Mouse (Mus musculus) hematopoietic stem cell, adult 5-6 weeks (primary cell): ENCODE data around the gene Tbc1d5. TPM values are rescaled to one million over a fixed set of nuclear protein-coding genes. Genes with fewer than 3 reads are reported as not detected.

ENCODE experiments used
- ATAC-seq, 2 experiments: fragments of 125-278 bp in 1 of 2; replicated peaks in 1 of 2; 2 replicates each; pipeline ENCODE4 v1.8.0; 2016 to 2017; ENCODE audit warnings: inconsistent platforms in 2 of 2, mild to moderate bottlenecking in 2 of 2, moderate number of reproducible peaks in 2 of 2, low read depth in 1 of 2, moderate TSS enrichment in 1 of 2; ENCODE audit not compliant: low FRiP score in 2 of 2, poor library complexity in 2 of 2, severe bottlenecking in 2 of 2, insufficient read depth in 1 of 2, low TSS enrichment in 1 of 2
- total RNA-seq: library from RNA; stranded (forward); fragments of 172-1452, 232-1000 nt; gene quantifications from 2 replicates; pipeline ENCODE4 v1.2.3, GENCODE M21; 2017

Gene Tbc1d5
- total RNA-seq, 1 experiment from 2014 or later, result 60.4 TPM

DNA sequence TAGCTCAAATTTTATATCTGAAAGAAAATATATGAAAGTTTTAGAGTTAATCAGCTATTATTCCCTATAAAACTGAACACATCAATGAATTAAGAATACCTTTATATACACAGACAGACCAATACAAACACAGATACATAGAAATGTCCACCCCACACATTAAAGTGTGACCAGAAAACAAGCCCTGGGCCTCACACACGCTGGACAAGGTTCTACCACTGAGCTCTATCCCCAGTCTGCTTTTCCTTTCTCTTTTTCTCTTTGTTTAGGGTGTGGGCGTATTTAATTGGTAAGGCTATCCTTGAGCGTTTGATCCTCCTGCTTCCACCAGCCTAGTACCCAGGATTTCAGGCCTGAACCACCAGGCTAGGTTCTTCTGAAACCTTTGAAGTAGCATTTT, 28.2 kb downstream of the Tbc1d5 start:
- ATAC-seq, result no peak

DNA sequence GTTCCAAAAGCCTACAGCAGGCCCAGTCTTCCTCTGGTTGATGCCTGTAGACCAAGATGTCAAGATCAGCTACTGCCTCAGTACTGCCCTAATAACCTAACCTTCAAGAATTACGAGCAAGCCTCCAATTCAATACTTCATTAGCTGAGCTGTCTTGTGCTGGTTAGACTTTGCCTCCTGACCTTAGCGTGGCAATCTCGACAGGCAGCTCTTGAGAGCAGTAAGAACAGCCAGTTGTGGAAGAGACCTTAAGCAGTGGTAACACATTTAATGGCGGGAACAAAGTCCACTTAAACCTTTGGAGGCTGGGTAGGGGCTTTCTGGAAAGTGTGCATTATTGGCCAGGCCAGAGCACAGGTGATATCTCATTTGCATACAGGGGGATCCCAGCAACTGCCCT, 34.2 kb downstream of the Tbc1d5 start:
- no peak for ATAC-seq

DNA sequence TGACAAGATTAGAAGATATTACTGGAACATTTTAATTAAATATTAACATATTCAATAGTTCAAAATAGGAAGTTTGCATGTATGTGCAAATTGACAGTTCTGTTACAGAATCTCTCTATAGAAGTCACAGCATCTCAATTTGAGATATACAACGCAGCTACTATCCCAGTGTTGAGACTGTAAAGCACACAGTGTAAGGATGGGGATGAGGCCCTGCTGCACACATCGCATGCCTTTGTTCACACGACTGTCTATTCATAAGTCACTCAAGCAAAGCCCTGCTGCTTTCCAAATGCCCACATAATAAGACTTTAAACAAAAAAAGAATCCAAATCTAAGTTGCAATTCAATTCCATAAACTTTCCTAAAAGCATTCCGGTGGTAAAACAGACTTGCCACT, 37.1 kb downstream of the Tbc1d5 start:
- no peak for ATAC-seq

DNA sequence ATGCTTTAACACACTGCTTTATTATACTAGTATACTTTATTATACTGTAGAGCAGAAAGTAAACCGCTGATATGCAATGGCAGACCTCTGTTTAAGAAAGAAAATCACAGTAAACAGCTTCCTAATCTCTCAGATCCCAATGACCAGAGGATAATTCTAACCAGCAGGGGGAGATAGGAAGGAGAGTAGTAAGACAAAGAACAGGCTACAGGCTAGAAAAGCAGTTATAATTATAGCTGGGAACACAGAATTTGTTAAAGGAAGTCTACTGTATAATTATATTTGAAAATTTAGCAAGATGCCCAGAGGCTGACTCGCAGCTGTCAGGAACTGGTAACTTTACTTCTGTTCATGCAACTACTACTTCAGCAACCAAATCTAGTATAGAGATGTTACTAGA, 68.0 kb downstream of the Tbc1d5 start:
- ATAC-seq, result no peak; a peak in 1 of 4 replicates

DNA sequence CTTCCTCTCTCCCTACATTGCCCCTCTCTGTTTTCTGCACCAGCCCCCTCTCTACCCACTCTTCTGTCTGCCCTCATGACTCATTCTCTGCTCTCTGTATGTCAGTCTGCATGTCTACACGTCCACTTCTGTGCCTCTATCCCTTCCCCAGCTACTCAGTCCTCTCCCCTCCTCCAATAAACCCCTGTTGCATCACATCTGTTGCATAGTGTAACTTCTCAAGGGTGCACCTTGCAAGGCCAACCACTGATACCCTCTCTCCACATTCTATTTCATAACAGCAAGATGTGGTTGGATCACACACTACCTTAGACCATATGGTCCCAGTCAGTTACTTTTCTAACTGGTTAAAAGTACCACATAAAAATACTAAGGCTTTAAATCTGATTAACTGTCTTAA, 74.9 kb downstream of the Tbc1d5 start:
- no peak for ATAC-seq

DNA sequence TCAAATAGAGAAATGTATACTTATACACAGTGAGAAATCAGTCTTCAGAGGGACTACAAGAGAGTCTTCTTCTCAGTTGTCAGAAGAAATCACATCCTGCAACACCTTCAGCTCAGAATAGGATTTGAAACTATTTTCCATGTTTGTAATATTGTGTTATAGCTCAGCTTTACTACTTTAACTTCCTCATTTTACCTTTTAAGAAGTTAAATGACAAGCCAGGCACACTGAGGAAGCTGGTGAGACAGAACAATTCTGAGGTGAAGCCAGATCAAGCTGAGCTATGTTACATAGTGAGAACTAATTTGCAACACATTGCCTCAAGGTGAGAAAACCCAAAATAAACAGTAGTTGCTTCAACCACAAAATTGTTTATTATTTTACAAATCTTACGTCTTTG, 135.3 kb downstream of the Tbc1d5 start:
- peak; percentile 71 to 84 for ATAC-seq

DNA sequence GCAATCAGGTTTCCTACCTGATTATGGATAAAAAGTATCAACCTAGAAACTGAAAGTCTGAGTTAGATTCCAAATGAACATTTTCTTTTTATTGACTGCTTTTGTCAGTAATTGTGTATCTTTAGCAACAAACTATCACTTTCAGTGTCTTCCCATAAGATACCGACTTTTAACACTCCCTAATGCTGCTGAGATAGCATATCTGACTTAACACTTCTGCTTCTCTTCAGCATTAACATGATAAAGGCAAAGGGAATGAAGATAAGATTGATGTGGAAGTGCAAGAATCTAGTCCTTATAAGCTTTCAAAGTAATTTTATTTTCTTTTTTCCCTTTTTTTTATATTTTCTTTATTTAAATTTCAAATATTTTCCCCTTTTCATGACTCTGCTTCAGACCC, 138.3 kb downstream of the Tbc1d5 start:
- no peak for ATAC-seq

DNA sequence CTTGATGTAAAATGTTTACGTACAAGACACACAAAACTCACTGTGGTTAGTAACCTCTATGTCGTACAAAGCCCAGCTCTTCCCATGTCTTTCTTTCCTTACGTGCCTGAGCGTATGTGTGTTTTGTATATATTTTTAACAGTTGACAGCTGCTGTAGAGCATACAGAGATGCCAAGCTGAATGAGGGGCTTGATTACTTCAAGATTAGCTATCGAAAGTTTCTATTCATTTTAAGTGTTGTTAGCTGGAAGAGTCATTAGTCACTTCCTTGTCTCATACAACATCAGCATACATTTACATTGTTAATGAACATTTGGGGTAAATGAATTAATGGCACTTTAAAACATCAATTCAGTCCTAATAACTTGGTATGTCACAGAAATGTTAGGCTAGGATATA, 155.9 kb downstream of the Tbc1d5 start:
- ATAC-seq, result no peak

DNA sequence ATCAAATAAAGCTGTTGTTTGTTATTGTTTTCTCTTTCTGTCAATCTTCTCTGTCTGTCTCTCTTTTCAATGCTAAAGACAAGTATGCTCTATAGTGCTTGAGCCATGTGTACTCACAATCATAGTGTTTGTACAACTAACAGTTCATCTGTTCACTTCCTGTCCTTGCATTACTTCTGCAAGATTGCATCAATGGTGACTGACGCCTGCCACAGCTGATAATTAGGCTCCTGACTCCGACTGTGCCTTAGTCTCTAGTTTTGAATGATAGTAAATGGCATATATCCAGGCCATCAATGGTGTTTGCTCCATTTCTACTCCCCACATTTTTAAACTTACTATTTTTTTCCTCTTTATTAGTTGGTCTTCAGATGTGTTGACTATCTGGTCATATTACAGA, 162.8 kb downstream of the Tbc1d5 start:
- no peak; a peak in 1 of 4 replicates for ATAC-seq

DNA sequence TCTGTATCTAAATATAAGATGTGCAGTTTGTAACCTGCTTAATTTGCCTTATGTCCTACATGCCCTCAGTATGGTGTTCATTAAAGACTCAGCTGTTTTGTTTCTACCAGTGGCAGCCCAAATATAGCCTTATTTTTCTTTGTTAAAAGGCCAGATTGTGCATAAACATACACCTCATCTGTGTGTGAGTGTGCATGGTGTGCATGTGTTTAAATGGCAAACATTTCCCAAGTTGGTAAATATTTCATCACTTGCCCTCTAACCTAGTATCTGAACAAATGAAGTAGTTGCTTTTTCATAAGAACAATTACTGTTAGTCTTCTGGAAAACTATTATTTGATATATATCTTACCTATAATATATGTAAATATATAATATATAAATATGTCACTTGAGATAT, 165.2 kb downstream of the Tbc1d5 start:
- no peak for ATAC-seq

DNA sequence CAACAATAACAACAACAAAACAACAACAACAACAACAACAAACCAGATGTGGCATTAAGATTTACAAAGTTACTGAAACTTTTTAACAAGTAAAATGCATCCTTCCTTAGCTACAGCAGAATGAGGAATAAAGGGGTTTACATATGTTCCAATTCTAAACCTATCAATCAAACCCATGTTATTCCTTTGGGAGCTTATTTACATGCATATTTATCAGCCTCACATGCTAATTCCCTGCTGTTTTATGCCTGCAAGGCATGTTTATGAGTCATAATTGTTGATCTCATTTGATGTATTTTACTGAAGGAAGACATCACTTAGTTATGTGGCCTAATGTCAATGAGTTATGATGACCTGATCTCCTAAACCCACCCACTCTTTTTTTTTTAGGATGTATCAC, 176.0 kb downstream of the Tbc1d5 start:
- ATAC-seq, result no peak

DNA sequence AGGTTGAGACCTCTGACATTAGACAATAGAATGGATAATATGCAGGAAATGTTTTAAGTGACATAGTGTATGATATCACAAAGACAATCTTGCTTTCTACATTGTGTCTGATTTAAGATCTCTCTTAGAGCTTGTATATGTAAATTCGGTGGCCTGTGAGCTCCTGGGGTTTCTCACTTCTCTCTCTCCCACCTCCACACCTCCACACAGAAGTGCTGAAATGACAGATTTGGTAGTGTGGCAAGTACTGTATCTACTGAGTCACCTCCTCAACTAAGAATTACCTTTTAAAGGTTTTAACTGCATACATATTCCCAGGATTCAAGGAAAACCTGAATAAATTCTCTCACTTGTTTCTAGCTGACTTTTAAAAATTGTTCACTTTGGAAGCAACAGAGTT, 180.9 kb downstream of the Tbc1d5 start:
- no peak for ATAC-seq

DNA sequence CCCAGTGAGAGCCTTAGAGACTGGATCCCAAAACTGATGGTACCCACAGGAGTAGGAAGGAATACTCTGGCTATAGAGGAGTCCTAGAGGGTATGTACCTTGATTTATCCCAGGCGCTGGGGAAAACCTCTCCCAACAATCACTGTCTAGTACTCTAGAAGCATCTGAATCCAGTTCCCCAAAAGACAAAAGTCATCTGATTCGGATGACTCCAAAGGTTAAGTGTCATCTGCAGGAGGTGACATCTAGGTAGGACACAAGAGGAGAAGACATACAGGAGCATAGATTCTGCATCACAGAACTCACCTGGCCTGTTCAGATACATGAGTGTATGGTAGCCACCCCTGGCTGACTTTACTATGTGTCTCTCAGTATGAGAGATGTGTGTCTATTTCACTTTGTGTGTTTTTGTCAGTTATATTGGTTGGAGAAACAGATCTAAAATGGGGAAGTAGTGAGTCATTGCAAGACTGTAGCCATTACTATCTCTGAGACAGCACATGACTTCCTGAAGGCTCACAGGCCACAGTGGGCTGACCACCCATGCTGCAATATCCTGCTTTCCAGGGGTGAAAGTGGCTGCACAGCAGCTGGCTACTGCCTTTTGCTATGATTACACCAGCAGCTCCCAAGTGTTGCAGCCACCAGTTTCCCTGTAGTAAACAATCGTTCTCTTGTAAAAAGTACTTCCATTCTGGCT, 185.7 kb downstream of the Tbc1d5 start:
- peak; percentile 98 to 99 for ATAC-seq

DNA sequence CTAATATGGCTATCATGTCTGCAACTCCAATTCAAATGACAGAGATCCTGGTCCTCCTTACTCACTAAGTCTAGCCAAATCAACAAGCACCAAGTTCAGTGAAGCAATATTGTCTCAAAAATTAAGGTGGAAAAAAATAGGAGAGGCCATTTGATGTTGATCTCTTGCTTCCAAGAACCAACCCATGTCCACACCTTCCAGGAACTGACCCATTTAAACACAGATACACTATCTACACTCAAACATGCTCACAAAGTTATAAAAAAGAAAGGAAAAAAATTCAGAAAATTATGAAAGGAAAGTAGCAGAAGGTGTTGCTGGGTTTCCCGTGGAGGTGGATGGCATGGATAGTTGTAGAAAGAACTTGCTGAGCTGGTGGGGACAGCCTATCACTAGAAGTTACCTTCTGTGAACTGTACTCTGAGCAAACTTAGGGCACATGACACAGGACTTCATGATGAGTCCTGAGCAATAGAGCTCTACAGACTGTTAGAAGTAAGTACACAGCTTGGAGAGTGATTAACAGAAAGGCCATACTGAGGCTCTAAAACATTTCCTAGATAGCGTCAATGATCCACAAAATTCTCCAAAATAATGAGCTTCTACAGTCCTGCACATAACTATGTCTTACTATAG, 188.3 kb downstream of the Tbc1d5 start:
- ATAC-seq, result no peak

DNA sequence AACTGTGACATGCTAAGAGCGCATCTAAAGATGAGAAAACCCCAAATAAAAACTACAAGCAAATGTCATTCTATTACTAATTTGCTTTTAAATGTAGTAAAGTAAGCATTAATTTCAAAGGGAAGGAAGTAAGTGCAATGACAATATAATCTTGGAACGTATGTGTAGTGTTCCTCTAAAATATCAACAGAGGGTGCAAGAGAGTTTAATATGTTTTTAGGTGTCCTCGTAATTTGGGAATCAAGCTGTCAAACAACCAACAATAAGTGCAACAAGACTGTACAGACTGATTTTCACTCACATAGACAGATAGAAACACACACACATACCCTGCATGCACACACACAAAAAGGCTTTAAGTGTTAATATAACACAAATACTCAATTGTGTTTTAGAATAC, 191.2 kb downstream of the Tbc1d5 start:
- ATAC-seq, result no peak

DNA sequence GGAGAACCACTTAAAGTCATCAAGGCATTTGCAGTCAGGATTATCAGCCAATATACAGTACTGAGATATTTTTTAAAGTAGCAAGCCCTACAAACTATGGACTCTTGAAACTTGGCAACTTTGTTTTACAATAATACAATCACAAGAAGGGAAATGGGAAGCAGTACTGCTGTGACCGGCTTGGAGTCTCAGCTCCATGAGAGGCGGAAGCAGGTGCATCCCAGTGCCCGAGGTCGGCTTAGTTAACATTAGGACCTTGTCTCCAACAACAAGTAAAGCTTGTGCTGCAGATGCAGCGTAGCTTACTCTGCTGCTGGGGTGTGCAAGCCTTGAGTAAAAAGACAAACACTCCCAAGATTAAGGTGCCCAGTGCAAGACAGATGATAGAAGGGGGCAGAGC, 197.2 kb downstream of the Tbc1d5 start:
- ATAC-seq, result no peak

DNA sequence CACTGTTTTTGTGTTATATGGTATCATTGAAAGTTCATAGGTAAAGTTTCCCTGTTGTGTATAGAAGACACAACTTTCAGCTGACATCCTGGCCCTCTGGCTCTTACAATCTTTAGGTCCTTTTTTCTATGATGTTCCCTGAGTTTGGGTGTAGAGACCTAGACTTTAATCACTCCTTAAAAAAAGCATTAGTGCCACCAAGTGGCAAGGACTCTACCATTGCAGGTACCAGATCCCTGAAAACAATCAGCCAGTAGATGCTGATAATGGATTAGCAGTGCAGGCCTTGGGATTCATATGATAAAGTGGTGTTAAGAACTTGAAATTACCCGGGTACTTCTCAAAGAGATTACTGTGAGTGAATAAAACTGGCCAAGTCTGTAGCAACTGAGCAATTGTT, 207.0 kb downstream of the Tbc1d5 start:
- no peak for ATAC-seq

DNA sequence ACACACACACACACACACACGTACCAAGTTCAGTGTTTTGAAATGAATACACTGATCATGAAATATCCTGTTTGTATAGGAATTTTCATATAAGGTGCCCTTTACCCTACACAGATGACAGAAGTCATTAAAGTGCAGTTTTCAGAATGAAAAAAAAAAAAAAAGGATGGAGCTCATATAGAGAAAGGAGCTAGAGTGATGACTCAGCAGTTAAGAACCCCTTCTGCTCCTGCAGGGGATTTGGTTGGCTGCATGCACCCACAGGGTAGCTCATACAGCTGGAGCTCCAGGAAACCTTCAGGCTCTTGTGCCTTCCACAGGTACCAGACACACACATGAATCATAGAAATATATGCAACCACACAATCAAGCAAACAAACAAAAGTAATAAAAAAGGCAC, 213.0 kb downstream of the Tbc1d5 start:
- ATAC-seq, result no peak

DNA sequence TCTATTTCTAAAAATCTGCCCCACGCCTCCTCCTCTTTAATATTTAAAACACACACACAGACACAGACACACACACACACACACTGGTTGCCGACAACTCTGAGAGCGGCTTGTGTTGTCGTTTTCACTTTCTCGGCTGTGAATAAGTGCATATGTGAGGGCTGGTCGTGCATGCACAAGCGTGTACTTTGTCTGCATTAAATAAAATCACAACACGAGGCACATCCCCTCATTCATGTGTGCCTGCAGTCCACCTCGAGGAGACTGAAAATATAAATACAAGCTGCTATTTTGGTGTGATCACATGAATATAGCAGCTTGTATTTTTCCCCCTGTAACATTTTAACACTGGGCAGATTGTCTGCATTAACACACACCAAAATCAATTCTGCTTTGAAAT, 224.8 kb downstream of the Tbc1d5 start:
- ATAC-seq, result no peak
